Mouse (Mus musculus): ENCODE measurements around the gene Gm9817. TPM values are rescaled to one million over a fixed set of nuclear protein-coding genes. Genes with fewer than 3 reads are reported as not detected.
"Not testable (repeated sequence)": the region's sequence is repeated elsewhere in the genome, so short reads cannot be mapped to it uniquely, and the experiment has no call there.

Gene Gm9817
- not detected in 2 replicates for polyA plus RNA-seq (2015; fragmentation: Nextera tagmentation; extraction: Ambion mirVana)

- 52% methylated on average over 16 of the region's 16 CpGs for WGBS (ENCODE audit: insufficient replicate concordance)
- peaks cover 58% of the 10 kb centered on the region for H3K27me3 ChIP-seq
- not testable (repeated sequence) for ATAC-seq (ENCODE audit: insufficient read depth)
Measured at GRCm38 (mm10) chr13:45078392-45078791, at the start of gene Gm9817. Gene Gm9817, plus strand, starts transcription at chr13:45078692.

DNA sequence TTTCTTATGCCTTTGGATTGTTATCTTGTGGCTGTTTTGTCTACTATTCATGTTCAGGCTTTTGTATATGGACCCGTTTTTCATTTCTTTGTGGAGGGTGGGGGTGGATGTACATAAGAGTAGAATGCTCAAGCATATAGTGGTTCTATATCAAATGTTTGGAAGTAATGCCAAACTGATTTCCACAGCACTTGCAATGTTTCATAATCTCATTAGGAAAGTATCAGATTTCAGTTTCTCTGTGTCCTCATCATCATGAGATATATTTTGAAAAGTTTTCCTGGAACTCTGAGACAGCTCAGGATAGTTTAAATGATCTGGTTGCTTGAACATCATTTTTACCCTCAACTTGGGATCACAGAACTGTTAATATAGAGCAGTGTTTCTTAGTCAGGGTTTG lies 48.7 kb upstream of the Gm9817 start:
- no peaks in the 10 kb centered on the region for H3K36me3 ChIP-seq (replicated peaks)
- WGBS (ENCODE audit: insufficient replicate concordance) = 58% methylated on average over 1 of the region's 1 CpGs
- H3K9ac ChIP-seq = no peak overlapping the region
- no peak for ATAC-seq (ENCODE audit: insufficient read depth)
- no peaks in the 10 kb centered on the region for H3K9me3 ChIP-seq (replicated peaks)
- H3K4me1 ChIP-seq (replicated peaks) = peaks cover 15% of the 10 kb centered on the region
- no peak overlapping the region for H3K4me3 ChIP-seq (replicated peaks)
- H3K27me3 ChIP-seq = peaks cover 45% of the 10 kb centered on the region
- H3K4me2 ChIP-seq = no peak overlapping the region
- no peak overlapping the region for H3K27ac ChIP-seq (replicated peaks)

More at GRCm38 (mm10) chr13:45078392-45078791, at the start of gene Gm9817:
- H3K4me3 ChIP-seq (replicated peaks); H3K4me2 ChIP-seq; H3K4me1 ChIP-seq (replicated peaks); H3K9me3 ChIP-seq (replicated peaks); H3K27ac ChIP-seq (replicated peaks); H3K36me3 ChIP-seq (replicated peaks); H3K9ac ChIP-seq: not testable (repeated sequence)

GRCm38 (mm10) chr13:45030830-45031229 lies 47.7 kb upstream of the Gm9817 start:
- Histone ChIP-seq H3K4me1 (replicated peaks) (peaks cover 15% of the 10 kb centered on the region), H3K27me3 (peaks cover 46% of the 10 kb centered on the region), H3K36me3 (replicated peaks) (no peaks in the 10 kb centered on the region), H3K27ac (replicated peaks) (no peak overlapping the region), H3K9me3 (replicated peaks) (no peaks in the 10 kb centered on the region), H3K9ac (no peak overlapping the region), H3K4me3 (replicated peaks) (no peak overlapping the region), H3K4me2 (no peak overlapping the region; the same call in 1 of the 2 replicates)
- no peak for ATAC-seq (ENCODE audit: insufficient read depth)
- WGBS (ENCODE audit: insufficient replicate concordance) = 7% methylated on average over 12 of the region's 12 CpGs

GRCm38 (mm10) chr13:45031314-45031713 lies 47.2 kb upstream of the Gm9817 start:
- no peak overlapping the region; the same call in 1 of the 2 replicates for H3K4me2 ChIP-seq
- peaks cover 15% of the 10 kb centered on the region for H3K4me1 ChIP-seq (replicated peaks)
- peaks cover 46% of the 10 kb centered on the region for H3K27me3 ChIP-seq
- no peak overlapping the region for H3K4me3 ChIP-seq (replicated peaks)
- H3K9me3 ChIP-seq (replicated peaks) = no peaks in the 10 kb centered on the region
- H3K27ac ChIP-seq (replicated peaks) = no peak overlapping the region
- H3K9ac ChIP-seq = no peak overlapping the region
- no peaks in the 10 kb centered on the region for H3K36me3 ChIP-seq (replicated peaks)
- no peak for ATAC-seq (ENCODE audit: insufficient read depth)
- 33% methylated on average over 10 of the region's 10 CpGs for WGBS (ENCODE audit: insufficient replicate concordance)

GRCm38 (mm10) chr13:45031748-45032147 lies 46.7 kb upstream of the Gm9817 start:
- no peak for ATAC-seq (ENCODE audit: insufficient read depth)
- Histone ChIP-seq H3K4me2 (no peak overlapping the region), H3K9me3 (replicated peaks) (no peaks in the 10 kb centered on the region), H3K9ac (no peak overlapping the region), H3K27ac (replicated peaks) (no peak overlapping the region), H3K27me3 (peaks cover 46% of the 10 kb centered on the region), H3K36me3 (replicated peaks) (no peaks in the 10 kb centered on the region), H3K4me3 (replicated peaks) (no peak overlapping the region), H3K4me1 (replicated peaks) (peaks cover 15% of the 10 kb centered on the region)
- 8% methylated on average over 7 of the region's 7 CpGs for WGBS (ENCODE audit: insufficient replicate concordance)

DNA sequence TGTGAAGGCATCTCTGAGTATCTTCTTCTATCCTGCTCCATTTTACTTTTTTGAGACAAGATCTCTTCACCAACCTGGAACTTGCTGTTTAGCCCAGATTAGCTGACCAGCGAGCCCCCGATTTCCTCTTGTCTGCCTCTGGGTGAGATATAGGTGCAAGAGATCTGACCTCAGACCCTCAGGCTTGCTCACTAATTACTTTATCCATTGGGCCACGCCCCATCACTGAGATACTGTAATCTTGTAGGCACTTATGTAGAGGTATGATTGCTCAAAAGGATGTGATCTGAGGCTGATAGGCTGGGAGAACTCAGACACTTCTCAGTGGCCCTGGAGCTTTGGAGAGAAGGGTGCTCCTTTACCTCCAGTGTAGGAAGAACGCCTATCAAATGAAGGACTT lies 46.0 kb upstream of the Gm9817 start:
- no peaks in the 10 kb centered on the region for H3K9me3 ChIP-seq (replicated peaks)
- H3K4me2 ChIP-seq = no peak overlapping the region
- H3K27ac ChIP-seq (replicated peaks) = no peak overlapping the region
- H3K4me3 ChIP-seq (replicated peaks) = no peak overlapping the region
- peaks cover 46% of the 10 kb centered on the region for H3K27me3 ChIP-seq
- no peak for ATAC-seq (ENCODE audit: insufficient read depth)
- H3K9ac ChIP-seq = no peak overlapping the region
- H3K4me1 ChIP-seq (replicated peaks) = peaks cover 15% of the 10 kb centered on the region
- 23% methylated on average over 4 of the region's 4 CpGs for WGBS (ENCODE audit: insufficient replicate concordance)
- H3K36me3 ChIP-seq (replicated peaks) = no peaks in the 10 kb centered on the region

- ATAC-seq (ENCODE audit: insufficient read depth) = no peak
- H3K27me3 ChIP-seq = peaks cover 46% of the 10 kb centered on the region
- no peak overlapping the region for H3K4me3 ChIP-seq (replicated peaks)
- 78% methylated on average over 10 of the region's 10 CpGs for WGBS (ENCODE audit: insufficient replicate concordance)
- no peak overlapping the region for H3K4me2 ChIP-seq
- no peak overlapping the region for H3K9ac ChIP-seq
- H3K36me3 ChIP-seq (replicated peaks) = no peaks in the 10 kb centered on the region
- peaks cover 15% of the 10 kb centered on the region for H3K4me1 ChIP-seq (replicated peaks)
- H3K27ac ChIP-seq (replicated peaks) = no peak overlapping the region
- no peaks in the 10 kb centered on the region for H3K9me3 ChIP-seq (replicated peaks)
Measured at GRCm38 (mm10) chr13:45033360-45033759, 45.1 kb upstream of the Gm9817 start.

- ATAC-seq (ENCODE audit: insufficient read depth) = no peak
- WGBS (ENCODE audit: insufficient replicate concordance) = 65% methylated on average over 7 of the region's 7 CpGs
Measured at GRCm38 (mm10) chr13:45034759-45035158, 43.7 kb upstream of the Gm9817 start.

GRCm38 (mm10) chr13:45036417-45036816 lies 42.1 kb upstream of the Gm9817 start:
- peaks cover 42% of the 10 kb centered on the region for H3K27me3 ChIP-seq
- no peaks in the 10 kb centered on the region for H3K9me3 ChIP-seq (replicated peaks)
- peaks cover 12% of the 10 kb centered on the region for H3K4me1 ChIP-seq (replicated peaks)
- H3K36me3 ChIP-seq (replicated peaks) = no peaks in the 10 kb centered on the region
- no peak overlapping the region for H3K27ac ChIP-seq (replicated peaks)
- no peak overlapping the region for H3K9ac ChIP-seq
- WGBS (ENCODE audit: insufficient replicate concordance) = 57% methylated on average over 4 of the region's 4 CpGs
- ATAC-seq (ENCODE audit: insufficient read depth) = no peak
- no peak overlapping the region for H3K4me2 ChIP-seq
- no peak overlapping the region for H3K4me3 ChIP-seq (replicated peaks)

More at GRCm38 (mm10) chr13:45034759-45035158, 43.7 kb upstream of the Gm9817 start:
- H3K4me2 ChIP-seq = no peak overlapping the region
- H3K9ac ChIP-seq = no peak overlapping the region
- H3K27me3 ChIP-seq = peaks cover 47% of the 10 kb centered on the region
- no peak overlapping the region for H3K27ac ChIP-seq (replicated peaks)
- H3K36me3 ChIP-seq (replicated peaks) = no peaks in the 10 kb centered on the region
- H3K4me3 ChIP-seq (replicated peaks) = no peak overlapping the region
- H3K4me1 ChIP-seq (replicated peaks) = peaks cover 15% of the 10 kb centered on the region
- no peaks in the 10 kb centered on the region for H3K9me3 ChIP-seq (replicated peaks)

- Histone ChIP-seq H3K27me3 (peaks cover 23% of the 10 kb centered on the region), H3K4me3 (replicated peaks) (no peak overlapping the region), H3K27ac (replicated peaks) (no peak overlapping the region), H3K4me1 (replicated peaks) (no peaks in the 10 kb centered on the region), H3K36me3 (replicated peaks) (no peaks in the 10 kb centered on the region), H3K9me3 (replicated peaks) (no peaks in the 10 kb centered on the region), H3K4me2 (no peak overlapping the region), H3K9ac (no peak overlapping the region)
- ATAC-seq (ENCODE audit: insufficient read depth) = no peak
- 34% methylated on average over 4 of the region's 4 CpGs for WGBS (ENCODE audit: insufficient replicate concordance)
Measured at GRCm38 (mm10) chr13:45040195-45040594, 38.3 kb upstream of the Gm9817 start.

DNA sequence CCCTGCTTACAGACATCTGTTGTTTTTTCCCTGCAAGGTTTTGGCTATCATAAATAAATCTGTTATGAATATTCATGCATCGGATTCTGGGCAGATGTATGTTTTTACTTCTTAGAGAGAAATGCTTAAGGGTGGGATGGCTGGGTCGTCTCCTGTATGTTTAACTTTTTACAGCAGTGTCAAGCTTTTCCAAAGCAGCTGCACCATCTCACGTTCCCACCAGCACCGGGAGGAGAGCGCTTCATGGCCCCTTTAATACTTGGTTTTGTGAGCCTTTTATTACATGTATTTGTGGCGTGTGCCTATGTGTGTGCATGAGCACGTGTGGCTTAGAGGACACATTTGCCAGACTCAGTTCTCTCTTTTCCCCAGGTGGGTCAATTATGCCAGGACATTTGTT lies 37.8 kb upstream of the Gm9817 start:
- H3K36me3 ChIP-seq (replicated peaks) = no peaks in the 10 kb centered on the region
- H3K4me3 ChIP-seq (replicated peaks) = no peak overlapping the region
- H3K27me3 ChIP-seq = peaks cover 17% of the 10 kb centered on the region
- H3K4me1 ChIP-seq (replicated peaks) = no peaks in the 10 kb centered on the region
- 70% methylated on average over 7 of the region's 7 CpGs for WGBS (ENCODE audit: insufficient replicate concordance)
- no peak for ATAC-seq (ENCODE audit: insufficient read depth)
- H3K9me3 ChIP-seq (replicated peaks) = no peaks in the 10 kb centered on the region
- no peak overlapping the region for H3K9ac ChIP-seq
- no peak overlapping the region for H3K27ac ChIP-seq (replicated peaks)
- no peak overlapping the region for H3K4me2 ChIP-seq

DNA sequence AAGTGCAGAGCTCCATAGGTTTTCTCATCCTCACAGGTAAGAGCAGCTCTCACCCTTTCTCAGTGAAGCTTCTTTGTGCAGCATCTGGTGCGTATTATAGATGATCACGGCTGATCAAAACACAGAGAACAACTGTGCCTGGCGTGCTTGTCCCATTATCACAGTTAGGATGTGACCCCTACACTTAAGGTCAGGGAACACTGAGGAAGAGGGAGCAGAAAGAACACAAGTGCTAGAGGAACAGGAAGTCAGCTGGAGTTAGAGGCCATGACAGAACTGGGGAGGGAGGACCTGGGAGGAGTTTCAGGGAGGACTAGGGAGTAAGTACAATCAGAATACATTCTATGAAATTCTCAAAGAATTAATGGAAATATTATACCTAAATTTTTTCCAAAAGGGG lies 35.0 kb upstream of the Gm9817 start:
- H3K4me3 ChIP-seq (replicated peaks) = no peak overlapping the region
- no peaks in the 10 kb centered on the region for H3K9me3 ChIP-seq (replicated peaks)
- ATAC-seq (ENCODE audit: insufficient read depth) = no peak
- peaks cover 31% of the 10 kb centered on the region for H3K27me3 ChIP-seq
- H3K4me2 ChIP-seq = no peak overlapping the region
- 66% methylated on average over 3 of the region's 3 CpGs for WGBS (ENCODE audit: insufficient replicate concordance)
- H3K27ac ChIP-seq (replicated peaks) = no peak overlapping the region
- no peaks in the 10 kb centered on the region for H3K4me1 ChIP-seq (replicated peaks)
- H3K36me3 ChIP-seq (replicated peaks) = no peaks in the 10 kb centered on the region
- H3K9ac ChIP-seq = no peak overlapping the region

Measured in liver, embryonic 15.5 days (tissue).